Mouse (Mus musculus) lung, adult 18-20 months (tissue): ENCODE results near the gene Ppp4r1.
A peak's percentile ranks its signal among the peaks of the same experiment; 100 is the strongest.

Experiments
- DNase-seq, 2 experiments: peaks; one replicate each; pipeline ENCODE4 v3.0.0; 2022; ENCODE audit warnings: mixed read lengths in 2 of 2

Ppp4r1 gene

DNA sequence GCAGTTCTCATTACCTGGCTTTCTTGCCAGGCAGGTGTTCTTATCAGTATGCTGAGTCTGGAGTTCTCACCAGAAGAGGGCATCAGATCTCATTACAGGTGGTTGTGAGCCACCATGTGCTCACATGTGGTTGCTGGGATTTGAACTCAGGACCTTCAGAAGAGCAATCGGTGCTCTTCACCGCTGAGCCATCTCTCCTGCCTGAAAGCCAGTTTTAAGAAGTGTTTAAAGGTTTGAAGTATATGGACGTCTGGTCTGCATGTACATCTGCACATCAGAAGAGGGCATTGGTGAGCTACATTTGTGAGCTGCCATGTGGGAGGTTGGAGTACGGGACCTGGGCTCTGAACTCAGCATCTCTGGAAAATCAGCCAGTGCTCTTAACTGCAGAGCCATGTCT is 8.8 kb upstream of the Ppp4r1 start:
- DNase-seq: no peak

- no peak for DNase-seq
These were observed 7.9 kb upstream of the Ppp4r1 start for GRCm38 (mm10) chr17:65774439-65774838.

- no peak for DNase-seq
These were observed 6.1 kb upstream of the Ppp4r1 start for GRCm38 (mm10) chr17:65776228-65776627.

GRCm38 (mm10) chr17:65777461-65777860 is 4.9 kb upstream of the Ppp4r1 start:
- no peak for DNase-seq

DNA sequence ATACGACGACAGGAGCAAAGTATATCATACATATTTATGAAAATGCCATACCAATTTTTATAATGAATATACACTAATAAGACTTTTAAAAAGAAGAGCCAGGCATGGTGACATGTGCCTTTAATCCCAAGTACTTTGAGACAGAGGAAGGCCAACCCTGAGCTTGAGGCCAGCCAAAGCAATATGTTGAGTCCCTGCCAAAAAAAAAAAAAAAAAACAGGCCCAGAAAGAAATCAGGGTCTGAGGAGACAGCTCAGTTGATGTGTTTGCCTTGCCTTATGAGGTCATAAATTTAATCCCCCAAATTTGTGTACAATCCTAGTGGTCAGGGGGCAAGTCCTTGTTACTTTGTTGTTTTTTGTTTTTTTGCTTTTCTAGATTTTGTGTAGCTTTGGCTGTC is 1.4 kb upstream of the Ppp4r1 start:
- DNase-seq: no peak

DNA sequence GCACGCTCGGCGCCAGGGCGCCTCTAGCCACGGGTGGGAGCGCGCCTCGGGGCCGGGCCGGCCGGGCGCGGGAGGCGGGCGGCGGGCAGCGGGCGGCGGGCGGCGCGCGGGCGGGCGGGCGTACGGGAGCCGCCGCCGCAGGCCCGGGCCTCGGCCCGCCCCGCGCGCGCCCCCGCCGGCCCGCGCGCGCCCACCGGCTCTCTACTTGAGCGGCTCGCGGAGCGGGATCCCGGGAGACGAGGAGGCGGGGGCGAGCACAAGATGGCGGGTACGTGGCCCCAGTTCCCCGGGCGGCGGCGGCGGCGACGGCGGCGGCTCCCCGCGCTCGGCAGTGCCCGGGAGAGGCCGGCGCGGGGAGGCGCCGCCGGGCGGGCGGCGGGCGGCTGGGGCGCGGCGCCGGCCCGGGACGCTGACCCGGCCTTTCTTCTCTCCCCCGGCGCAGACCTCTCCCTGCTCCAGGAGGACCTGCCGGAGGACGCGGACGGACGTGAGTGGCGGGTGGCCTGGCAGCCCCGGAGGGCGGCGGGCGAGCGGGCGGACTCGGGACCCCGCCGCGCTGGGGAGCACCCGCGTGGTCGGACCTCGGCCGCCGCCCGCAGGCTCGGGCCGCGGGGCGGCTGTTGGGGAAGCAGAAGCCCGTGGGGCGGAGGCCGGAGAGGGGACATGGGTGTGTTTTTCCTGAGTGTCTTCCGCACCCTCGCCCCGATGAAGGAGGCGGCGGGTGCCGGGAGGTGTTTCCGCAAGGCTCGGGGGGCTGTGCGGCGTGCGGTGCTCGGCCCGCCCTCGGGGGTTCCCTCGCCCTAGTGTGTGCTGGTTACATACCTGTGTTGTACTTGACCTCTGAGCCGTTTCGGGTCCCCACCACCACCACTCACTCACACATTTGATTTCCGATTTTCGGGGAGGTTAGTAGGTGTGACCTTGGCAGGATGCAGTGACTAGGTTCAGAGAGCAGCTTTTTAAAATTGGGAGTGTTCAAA is 1.1 kb downstream of the Ppp4r1 start:
- peak; percentile 74 to 80 for DNase-seq

GRCm38 (mm10) chr17:65784610-65785140 is 2.3 kb downstream of the Ppp4r1 start:
- DNase-seq: no peak

GRCm38 (mm10) chr17:65785707-65786106 is 3.3 kb downstream of the Ppp4r1 start:
- no peak for DNase-seq

GRCm38 (mm10) chr17:65786225-65786624 is 3.9 kb downstream of the Ppp4r1 start:
- DNase-seq: peak; percentile 27 to 47

DNA sequence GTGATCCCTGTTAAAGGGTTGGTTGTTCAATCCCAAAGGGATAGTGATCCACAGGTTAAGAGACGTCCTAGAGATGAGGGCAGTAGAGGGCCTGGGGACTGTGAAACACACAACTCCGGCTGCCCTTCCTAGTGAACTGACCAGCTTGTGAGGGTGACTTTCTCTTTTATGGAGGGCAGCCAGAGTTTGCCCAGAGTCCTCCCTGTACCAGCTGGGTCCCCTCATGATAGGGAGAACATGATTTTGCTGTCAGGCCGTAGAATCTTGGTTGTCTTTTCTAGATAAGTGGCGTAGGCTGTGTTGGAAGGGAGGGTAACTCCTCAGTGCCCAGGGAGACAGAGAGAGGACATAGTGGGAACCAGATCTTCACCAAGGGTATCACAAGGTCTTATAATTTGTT is 4.9 kb downstream of the Ppp4r1 start:
- no peak for DNase-seq

DNA sequence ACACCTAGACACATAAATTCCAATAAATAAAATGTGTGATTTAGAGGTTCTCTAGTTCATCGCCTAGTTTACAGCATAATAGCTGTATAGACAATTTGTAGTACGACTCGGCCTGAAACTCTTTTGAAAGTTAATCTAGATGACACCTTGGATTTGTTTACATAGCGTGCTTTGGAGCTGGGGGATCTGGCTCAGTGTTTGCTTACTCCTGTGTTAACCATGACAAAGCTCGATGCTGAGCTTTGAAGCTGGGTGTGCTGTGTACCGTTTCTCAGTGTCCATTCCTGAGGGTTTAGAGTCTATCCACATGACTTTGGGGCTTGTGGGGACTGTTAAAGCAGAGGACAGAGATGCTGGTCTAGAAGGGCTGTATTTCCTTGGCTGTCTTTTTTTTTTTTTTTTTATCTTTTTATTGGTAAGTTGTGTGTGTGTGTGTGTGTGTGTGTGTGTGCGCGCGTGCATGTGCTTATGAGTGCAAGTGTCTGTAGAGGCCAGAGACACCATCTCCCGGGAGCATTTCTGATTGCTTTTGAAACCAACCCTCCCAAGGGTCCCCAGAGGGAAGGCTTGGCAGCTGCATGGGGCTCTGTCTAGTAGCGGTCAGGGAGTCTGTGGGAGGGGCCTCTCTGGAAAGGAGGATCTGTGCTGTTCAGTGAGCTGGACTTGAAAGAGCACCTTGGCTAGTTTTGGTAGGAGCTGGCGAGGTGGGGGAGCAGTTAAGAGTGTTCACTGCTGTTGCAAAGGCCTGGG is 6.3 kb downstream of the Ppp4r1 start:
- DNase-seq: peak in 1 of 2 experiments; percentile 27

- DNase-seq: no peak
These were observed 7.2 kb downstream of the Ppp4r1 start for GRCm38 (mm10) chr17:65789576-65789975.

GRCm38 (mm10) chr17:65791161-65791560 is 8.8 kb downstream of the Ppp4r1 start:
- DNase-seq: no peak

DNA sequence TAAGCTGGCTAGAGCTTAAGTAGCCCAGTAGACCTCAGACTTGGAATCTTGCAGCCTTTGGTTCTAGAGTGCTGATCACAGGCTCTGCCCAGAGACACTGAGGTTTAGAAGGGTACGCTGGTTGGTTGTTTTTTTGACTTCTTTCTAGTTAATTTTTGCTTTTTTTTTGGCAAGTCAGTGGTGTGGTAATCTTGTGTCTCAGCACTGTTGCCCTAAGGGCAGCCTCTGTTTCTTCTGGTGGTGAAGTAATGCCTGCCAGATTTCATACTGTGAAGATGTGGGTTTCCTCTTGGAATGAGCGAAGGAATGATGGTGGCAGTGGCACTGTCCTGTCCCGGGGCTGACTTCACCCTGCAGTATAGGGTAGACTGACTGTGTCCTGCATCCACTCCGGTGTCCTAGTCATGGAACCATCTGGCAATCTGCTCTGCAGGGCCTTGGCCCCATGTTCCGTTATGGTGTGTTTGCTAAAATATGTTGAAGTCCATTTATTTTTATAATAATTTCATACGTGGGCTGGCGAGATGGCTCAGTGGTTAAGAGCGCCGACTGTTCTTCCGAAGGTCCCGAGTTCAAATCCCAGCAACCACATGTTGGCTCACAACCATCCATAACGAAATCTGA is 11.0 kb downstream of the Ppp4r1 start:
- no peak for DNase-seq

- no peak for DNase-seq
These were observed 11.9 kb downstream of the Ppp4r1 start for GRCm38 (mm10) chr17:65794096-65794850.

- DNase-seq: no peak
These were observed 13.7 kb downstream of the Ppp4r1 start for GRCm38 (mm10) chr17:65796056-65796455.

DNA sequence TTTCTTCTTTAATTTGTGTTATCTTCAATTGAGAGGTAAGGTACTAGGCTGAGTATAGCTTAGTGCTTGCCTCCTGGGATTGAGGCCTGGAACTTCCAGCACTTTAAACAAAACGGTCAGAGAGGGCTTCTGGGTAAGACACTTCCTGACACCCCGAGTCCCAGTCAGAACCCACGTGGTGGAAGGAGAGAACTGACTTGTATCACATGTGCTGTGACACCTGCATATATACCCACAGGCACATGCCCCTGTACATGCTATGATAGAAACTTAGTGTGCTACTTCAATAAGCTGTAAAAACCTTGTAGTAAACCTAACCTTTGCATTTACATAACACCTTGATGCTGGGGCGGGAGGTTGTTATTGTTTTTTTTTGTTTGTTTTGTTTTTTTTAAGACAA is 16.1 kb downstream of the Ppp4r1 start:
- DNase-seq: no peak

DNA sequence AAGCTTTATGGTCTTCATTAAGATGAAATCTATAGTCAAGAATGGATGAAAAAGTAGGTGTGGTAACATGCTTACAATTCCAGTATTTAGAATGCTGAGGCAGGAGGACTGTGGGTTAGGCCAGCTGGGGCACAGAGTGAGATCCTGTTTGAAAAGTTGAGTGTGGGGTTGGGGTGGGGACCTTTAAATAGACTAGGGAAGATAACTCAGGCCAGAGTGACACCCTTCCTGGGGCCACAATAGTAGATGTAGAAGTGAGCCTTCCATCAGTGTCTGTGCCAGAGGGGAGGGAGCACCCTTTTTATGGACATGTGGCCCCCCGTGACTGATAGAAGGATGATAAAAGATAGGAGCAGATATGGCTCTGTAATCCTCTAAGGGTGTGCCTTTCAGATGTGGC is 17.0 kb downstream of the Ppp4r1 start:
- no peak for DNase-seq

GRCm38 (mm10) chr17:65800451-65800850 is 18.1 kb downstream of the Ppp4r1 start:
- DNase-seq: no peak

GRCm38 (mm10) chr17:65802026-65802425 is 19.7 kb downstream of the Ppp4r1 start:
- no peak for DNase-seq

DNA sequence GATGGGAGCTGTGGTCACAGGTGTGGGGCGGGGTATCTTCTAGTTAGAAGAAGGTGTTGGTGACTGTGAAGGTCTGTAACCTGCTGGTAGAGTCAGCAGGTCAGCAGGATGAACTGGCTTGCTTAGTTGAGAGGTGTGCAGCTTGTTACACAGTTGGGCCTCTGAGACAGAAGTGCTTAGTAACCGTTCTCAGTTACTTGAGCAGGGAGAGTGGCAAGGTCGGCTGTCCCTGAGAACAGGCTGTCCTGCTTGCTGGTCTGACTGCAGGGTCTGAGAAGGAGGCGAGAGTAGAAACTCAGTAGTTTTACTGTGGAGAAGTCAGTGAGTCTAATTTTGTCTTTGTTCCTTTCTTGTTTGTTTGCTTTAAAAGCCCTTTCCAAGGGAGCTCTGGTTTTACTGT is 23.6 kb downstream of the Ppp4r1 start:
- peak in 1 of 2 experiments; percentile 14 for DNase-seq

DNA sequence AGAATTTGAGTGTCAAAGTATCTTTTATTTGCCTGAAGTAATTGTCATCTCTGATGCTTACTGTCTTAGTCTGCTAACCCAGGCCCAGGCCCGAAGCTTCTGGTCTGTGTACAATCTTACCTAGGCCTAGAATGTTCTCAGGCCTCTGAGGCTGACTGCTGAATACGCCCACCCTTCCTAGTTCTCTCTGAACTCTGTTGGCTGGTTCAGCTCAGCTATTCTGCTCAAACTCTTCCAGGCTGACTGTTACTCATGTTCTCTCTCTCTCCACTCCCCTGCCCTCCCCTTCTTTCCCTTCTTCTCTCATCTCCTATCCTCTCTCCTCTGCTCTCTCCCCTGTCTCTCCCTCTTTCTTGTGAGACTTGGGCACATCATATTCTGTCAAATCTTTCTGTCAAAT is 24.0 kb downstream of the Ppp4r1 start:
- DNase-seq: no peak
